Mouse (Mus musculus) megakaryocyte-erythroid progenitor cell, adult 5-6 weeks (primary cell): ENCODE measurements around the gene Mrpl24. TPM values are rescaled to one million over a fixed set of nuclear protein-coding genes. Genes with fewer than 3 reads are reported as not detected.

Source experiments
- ATAC-seq: replicated peaks from 2 replicates; pipeline ENCODE4 v1.8.0; 2016; ENCODE audit warnings: mild to moderate bottlenecking, inconsistent platforms; ENCODE audit not compliant: severe bottlenecking, poor library complexity, low FRiP score, low TSS enrichment
- total RNA-seq, 2 experiments: library from RNA; stranded (forward) in 1 of 2; stranded (reverse) in 1 of 2; fragments of 200-1000, 215-1000 nt in 1 of 2; fragments of >200 nt in 1 of 2; fragmentation: Nextera tagmentation in 1 of 2; gene quantifications; 2 replicates each; pipeline ENCODE4 v1.2.3; 2014 to 2017

Gene Mrpl24
- total RNA-seq, 2 experiments from 2014 or later = 118 to 201 TPM

DNA sequence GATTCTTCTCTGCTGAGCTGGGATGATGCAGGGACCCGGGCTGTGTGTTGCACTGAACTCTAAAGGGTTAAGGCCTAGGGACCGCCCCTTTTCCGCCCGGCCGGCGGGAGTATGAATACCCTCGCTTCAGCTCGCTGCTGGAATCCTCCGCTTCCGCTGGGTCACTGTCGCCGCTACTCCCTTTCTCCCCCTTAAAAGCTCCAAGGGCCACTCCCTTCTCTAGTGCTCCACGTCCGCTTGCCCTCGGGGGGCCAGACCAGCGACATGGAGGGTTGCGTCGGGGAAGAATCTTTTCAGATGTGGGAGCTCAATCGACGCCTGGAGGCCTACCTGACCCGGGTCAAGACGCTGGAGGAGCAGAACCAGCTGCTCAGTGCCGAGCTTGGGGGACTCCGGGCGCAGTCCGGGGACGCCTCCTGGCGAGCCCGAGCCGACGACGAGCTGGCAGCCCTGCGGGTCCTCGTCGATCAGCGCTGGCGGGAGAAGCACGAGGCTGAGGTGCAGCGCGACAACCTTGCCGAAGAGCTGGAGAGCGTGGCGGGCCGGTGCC is 51.7 kb downstream of the Mrpl24 start, which contains the start of gene Nes:
Gene Nes, plus strand, starts transcription at position 140 of the 550 bp plus-strand sequence.
- 0 out of 2 replicates have a peak, but pooled peaks have one; percentile 31 for ATAC-seq

DNA sequence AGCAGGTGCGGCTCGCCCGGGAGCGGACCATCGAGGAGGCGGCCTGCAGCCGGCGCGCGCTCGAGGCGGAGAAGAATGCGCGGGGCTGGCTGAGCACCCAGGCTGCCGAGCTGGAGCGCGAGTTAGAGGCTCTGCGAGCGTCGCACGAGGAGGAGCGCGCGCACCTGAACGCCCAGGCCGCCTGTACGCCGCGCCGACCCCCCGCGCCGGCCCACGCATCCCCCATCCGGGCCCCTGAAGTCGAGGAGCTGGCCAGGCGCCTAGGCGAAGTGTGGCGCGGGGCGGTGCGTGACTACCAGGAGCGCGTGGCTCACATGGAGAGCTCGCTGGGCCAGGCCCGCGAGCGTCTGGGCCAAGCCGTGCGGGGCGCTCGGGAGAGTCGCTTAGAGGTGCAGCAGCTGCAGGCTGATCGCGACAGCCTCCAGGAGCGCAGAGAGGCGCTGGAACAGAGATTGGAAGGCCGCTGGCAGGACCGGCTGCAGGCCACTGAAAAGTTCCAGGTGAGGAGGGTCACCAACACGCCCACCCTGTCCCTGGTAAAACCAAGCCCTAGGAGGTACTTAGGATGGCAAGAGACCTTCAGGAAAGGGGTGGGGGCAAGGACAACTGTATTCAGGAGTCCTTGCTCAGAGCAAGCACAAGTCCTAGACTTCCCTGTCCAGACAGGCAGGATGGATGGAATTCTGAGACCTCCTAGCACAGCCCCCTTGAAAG is 52.3 kb downstream of the Mrpl24 start:
- no peak for ATAC-seq

DNA sequence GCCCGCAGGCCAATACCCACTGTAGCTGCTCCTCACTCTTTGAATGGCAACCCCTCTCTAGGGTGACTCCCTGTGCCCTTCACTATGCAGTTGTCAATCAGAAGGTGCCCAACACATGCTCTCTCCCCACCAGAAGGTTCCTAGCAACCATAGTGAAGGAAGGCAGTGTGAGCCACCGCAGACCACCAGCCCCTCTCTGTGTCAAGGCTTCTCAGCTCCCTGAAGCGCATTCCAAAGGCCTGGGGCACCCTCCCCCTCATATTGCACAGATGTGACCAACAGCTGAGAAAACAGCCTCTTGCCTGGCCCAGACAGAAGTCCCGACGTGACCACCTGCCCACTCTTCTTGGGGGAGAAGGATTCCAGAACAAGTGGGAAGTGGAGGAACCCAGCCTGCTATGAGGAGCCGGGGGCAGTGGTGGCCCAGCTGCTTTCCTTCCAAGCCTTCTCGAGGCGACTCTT is 52.9 kb downstream of the Mrpl24 start:
- no peak for ATAC-seq

DNA sequence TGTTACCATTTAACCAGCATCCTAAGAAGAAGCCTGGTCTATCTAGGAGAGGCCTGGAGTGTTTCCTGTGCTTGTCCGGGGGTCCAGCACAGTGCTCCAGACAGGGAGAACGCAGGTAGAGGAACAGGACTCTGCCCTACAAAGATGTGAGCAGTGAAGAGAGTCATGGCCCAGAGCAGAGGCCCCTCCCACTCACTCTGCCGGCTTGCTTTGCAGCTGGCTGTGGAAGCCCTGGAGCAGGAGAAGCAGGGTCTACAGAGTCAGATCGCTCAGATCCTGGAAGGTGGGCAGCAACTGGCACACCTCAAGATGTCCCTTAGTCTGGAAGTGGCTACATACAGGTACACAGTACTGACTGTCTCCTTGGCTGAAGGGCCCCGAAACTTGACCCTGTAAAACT is 53.5 kb downstream of the Mrpl24 start:
- ATAC-seq = no peak

Other genes with a start within 250 kb of the Mrpl24 start
- not detected in 2 replicates for gene Lrrc71, start 170.9 kb upstream of the Mrpl24 start, total RNA-seq (2014; fragmentation: Nextera tagmentation)
- 0.23 TPM in 1 of 2 replicates, not detected in the other for gene Lrrc71, start 170.9 kb upstream of the Mrpl24 start, total RNA-seq (2017)
- not detected in 2 replicates for gene Ntrk1, start 124.3 kb upstream of the Mrpl24 start, total RNA-seq (2014; fragmentation: Nextera tagmentation)
- not detected in 2 replicates for gene Ntrk1, start 124.3 kb upstream of the Mrpl24 start, total RNA-seq (2017)
- not detected in 2 replicates for gene Insrr, start 122.6 kb upstream of the Mrpl24 start, total RNA-seq (2014; fragmentation: Nextera tagmentation)
- 0.15 TPM in 1 of 2 replicates, not detected in the other for gene Insrr, start 122.6 kb upstream of the Mrpl24 start, total RNA-seq (2017)
- 3.3 and 15.3 TPM in 2 replicates for gene Pear1, start 95.2 kb upstream of the Mrpl24 start, total RNA-seq (2014; fragmentation: Nextera tagmentation)
- gene Pear1, start 95.2 kb upstream of the Mrpl24 start, total RNA-seq (2017) = 3.2 and 4.3 TPM in 2 replicates
- gene Sh2d2a, start 72.8 kb upstream of the Mrpl24 start, total RNA-seq (2014; fragmentation: Nextera tagmentation) = 0.74 and 2.2 TPM in 2 replicates
- 5.2 TPM in 1 of 2 replicates, not detected in the other for gene Sh2d2a, start 72.8 kb upstream of the Mrpl24 start, total RNA-seq (2017)
- gene Prcc, start 33.9 kb upstream of the Mrpl24 start, total RNA-seq (2014; fragmentation: Nextera tagmentation) = 39.9 and 52.2 TPM in 2 replicates
- 30.1 and 48.5 TPM in 2 replicates for gene Prcc, start 33.9 kb upstream of the Mrpl24 start, total RNA-seq (2017)
- 676 and 813 TPM in 2 replicates for gene Hdgf, start 13.2 kb upstream of the Mrpl24 start, total RNA-seq (2014; fragmentation: Nextera tagmentation)
- 908 and 1,020 TPM in 2 replicates for gene Hdgf, start 13.2 kb upstream of the Mrpl24 start, total RNA-seq (2017)
- 65.1 and 78.0 TPM in 2 replicates for gene Isg20l2, start 10.8 kb downstream of the Mrpl24 start, total RNA-seq (2014; fragmentation: Nextera tagmentation)
- gene Isg20l2, start 10.8 kb downstream of the Mrpl24 start, total RNA-seq (2017) = 60.4 and 61.7 TPM in 2 replicates
- 26.9 and 34.3 TPM in 2 replicates for gene Rrnad1, start 11.2 kb downstream of the Mrpl24 start, total RNA-seq (2014; fragmentation: Nextera tagmentation)
- 4.1 and 10.0 TPM in 2 replicates for gene Rrnad1, start 11.2 kb downstream of the Mrpl24 start, total RNA-seq (2017)
- gene Crabp2, start 29.2 kb downstream of the Mrpl24 start, total RNA-seq (2014; fragmentation: Nextera tagmentation) = 2.8 TPM in 1 of 2 replicates, not detected in the other
- gene Crabp2, start 29.2 kb downstream of the Mrpl24 start, total RNA-seq (2017) = 1.2 TPM in 1 of 2 replicates, not detected in the other
- gene Nes, start 51.6 kb downstream of the Mrpl24 start, total RNA-seq (2014; fragmentation: Nextera tagmentation) = not detected in 2 replicates
- 0.84 TPM in 1 of 2 replicates, not detected in the other for gene Nes, start 51.6 kb downstream of the Mrpl24 start, total RNA-seq (2017)
- not detected in 2 replicates for gene Bcan, start 80.7 kb downstream of the Mrpl24 start, total RNA-seq (2014; fragmentation: Nextera tagmentation)
- gene Bcan, start 80.7 kb downstream of the Mrpl24 start, total RNA-seq (2017) = not detected in 2 replicates
- gene Hapln2, start 108.1 kb downstream of the Mrpl24 start, total RNA-seq (2014; fragmentation: Nextera tagmentation) = not detected in 2 replicates
- not detected in 2 replicates for gene Hapln2, start 108.1 kb downstream of the Mrpl24 start, total RNA-seq (2017)
- 48.6 and 79.2 TPM in 2 replicates for gene Gpatch4, start 123.6 kb downstream of the Mrpl24 start, total RNA-seq (2014; fragmentation: Nextera tagmentation)
- gene Gpatch4, start 123.6 kb downstream of the Mrpl24 start, total RNA-seq (2017) = 81.0 and 81.9 TPM in 2 replicates
- 36.8 and 68.7 TPM in 2 replicates for gene Naxe, start 139.0 kb downstream of the Mrpl24 start, total RNA-seq (2014; fragmentation: Nextera tagmentation)
- gene Naxe, start 139.0 kb downstream of the Mrpl24 start, total RNA-seq (2017) = 21.8 and 25.8 TPM in 2 replicates
- not detected in 2 replicates for gene Ttc24, start 158.8 kb downstream of the Mrpl24 start, total RNA-seq (2014; fragmentation: Nextera tagmentation)
- not detected in 2 replicates for gene Ttc24, start 158.8 kb downstream of the Mrpl24 start, total RNA-seq (2017)
- gene Iqgap3, start 162.5 kb downstream of the Mrpl24 start, total RNA-seq (2014; fragmentation: Nextera tagmentation) = 9.7 and 16.0 TPM in 2 replicates
- gene Iqgap3, start 162.5 kb downstream of the Mrpl24 start, total RNA-seq (2017) = 6.6 and 15.2 TPM in 2 replicates
- gene Mef2d, start 222.9 kb downstream of the Mrpl24 start, total RNA-seq (2014; fragmentation: Nextera tagmentation) = 91.9 and 97.4 TPM in 2 replicates
- 19.7 and 50.5 TPM in 2 replicates for gene Mef2d, start 222.9 kb downstream of the Mrpl24 start, total RNA-seq (2017)